Mouse (Mus musculus): ENCODE results near the gene Srsf11. TPM values are rescaled to one million over a fixed set of nuclear protein-coding genes. Genes with fewer than 3 reads are reported as not detected.

The Srsf11 gene
- total and polyA plus RNA-seq, 3 experiments: 205 to 725 (median 288) TPM

DNA sequence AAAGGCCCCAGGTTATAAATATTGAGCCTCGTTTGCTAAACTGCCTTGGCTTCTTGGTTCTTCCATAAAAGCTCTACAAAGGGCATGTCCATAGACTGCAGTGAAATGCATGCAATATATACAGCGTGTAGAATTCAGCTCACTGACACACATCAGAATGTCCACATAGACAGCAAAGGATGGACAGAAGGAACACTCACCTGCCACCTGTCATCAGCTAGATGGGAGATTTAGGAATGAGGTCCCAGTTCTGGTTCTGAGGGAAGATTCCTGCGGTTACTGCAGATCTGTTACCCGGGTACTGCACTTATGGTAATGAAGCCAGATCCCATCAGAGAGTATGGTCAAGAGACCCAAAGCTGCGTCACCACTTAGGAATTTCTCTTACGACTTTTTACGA lies 31.5 kb upstream of the Srsf11 start:
- Histone ChIP-seq H3K36me3 (replicated peaks in 1 of 2; ENCODE audit: control insufficient read depth in 1 of 2, insufficient read depth in 1 of 2, low read length in 1 of 2) (peaks cover 21 to 70% of the 10 kb centered on the region in 2 experiments), H3K27ac (ENCODE audit: insufficient read depth, low read depth) (no peak overlapping the region), H3K4me2 (ENCODE audit: insufficient read depth, low read depth, poor library complexity, severe bottlenecking) (no peak overlapping the region), H3K4me3 (replicated peaks in 1 of 3; ENCODE audit: low read depth in 2 of 3, low read length in 2 of 3, poor library complexity in 1 of 3) (no peak overlapping the region), H3K27me3 (replicated peaks) (no peaks in the 10 kb centered on the region), H3K79me2 (replicated peaks; ENCODE audit: control insufficient read depth, extremely low read depth, insufficient read depth, poor library complexity, severe bottlenecking) (no peaks in the 10 kb centered on the region), H3K9me3 (replicated peaks; ENCODE audit: low read length) (no peaks in the 10 kb centered on the region), H3K4me1 (ENCODE audit: control insufficient read depth in 1 of 2, insufficient read depth in 2 of 2) (peaks cover 0 to 3% of the 10 kb centered on the region in 2 experiments; a peak in 2 of 4 replicates), H3K9ac (ENCODE audit: insufficient read depth, low read depth) (no peak overlapping the region)
- dilution Hi-C loops (cut with MboI; ENCODE audit: extremely low pct_ligation_motif_present, extremely low pct_unique_long_range_greater_than_20kb, low sequenced_read_pairs) (no loop called here), in situ Hi-C loops (cut with MboI; ENCODE audit: low pct_ligation_motif_present, low pct_unique_long_range_greater_than_20kb, low sequenced_read_pairs) (no loop called here)
- TF ChIP-seq PAX5 (IDR thresholded peaks at IDR 0.05; ENCODE audit: low read length) (no peak), CTCF (conservative IDR thresholded peaks at IDR 0.05 in 1 of 2, IDR thresholded peaks at IDR 0.05 in 1 of 2; ENCODE audit: low read depth in 2 of 2, low read length in 2 of 2) (no peak), UBTF (IDR thresholded peaks at IDR 0.05; ENCODE audit: low read depth, low read length) (no peak), ETS1 (conservative IDR thresholded peaks at IDR 0.05; ENCODE audit: low read depth, low read length) (no peak), ZC3H11A (IDR thresholded peaks at IDR 0.05; ENCODE audit: low read depth, low read length) (no peak), RAD21 (IDR thresholded peaks at IDR 0.05; ENCODE audit: low read depth, low read length) (no peak), SMC3 (IDR thresholded peaks at IDR 0.05; ENCODE audit: low read depth, low read length) (no peak), CHD2 (IDR thresholded peaks at IDR 0.05; ENCODE audit: low read length) (no peak), JUN (IDR thresholded peaks at IDR 0.05; ENCODE audit: insufficient read depth, low read depth, low read length) (no peak), USF1 (IDR thresholded peaks at IDR 0.05; ENCODE audit: low read depth, low read length) (no peak), E2F4 (IDR thresholded peaks at IDR 0.05; ENCODE audit: insufficient replicate concordance, low read depth, low read length) (no peak), USF2 (conservative IDR thresholded peaks at IDR 0.05; ENCODE audit: low read depth, low read length) (no peak), ZMIZ1 (IDR thresholded peaks at IDR 0.05; ENCODE audit: low read depth, low read length) (no peak), KAT2A (IDR thresholded peaks at IDR 0.05; ENCODE audit: insufficient replicate concordance, low read length) (no peak), MXI1 (IDR thresholded peaks at IDR 0.05; ENCODE audit: low read depth, low read length) (no peak), MAZ (IDR thresholded peaks at IDR 0.05; ENCODE audit: low read depth, low read length) (no peak), MAFK (IDR thresholded peaks at IDR 0.05; ENCODE audit: insufficient replicate concordance, low read length) (no peak), ZNF384 (IDR thresholded peaks at IDR 0.05; ENCODE audit: low read depth, low read length) (no peak)
- no peak for DNase-seq (ENCODE audit: extremely low read depth)

DNA sequence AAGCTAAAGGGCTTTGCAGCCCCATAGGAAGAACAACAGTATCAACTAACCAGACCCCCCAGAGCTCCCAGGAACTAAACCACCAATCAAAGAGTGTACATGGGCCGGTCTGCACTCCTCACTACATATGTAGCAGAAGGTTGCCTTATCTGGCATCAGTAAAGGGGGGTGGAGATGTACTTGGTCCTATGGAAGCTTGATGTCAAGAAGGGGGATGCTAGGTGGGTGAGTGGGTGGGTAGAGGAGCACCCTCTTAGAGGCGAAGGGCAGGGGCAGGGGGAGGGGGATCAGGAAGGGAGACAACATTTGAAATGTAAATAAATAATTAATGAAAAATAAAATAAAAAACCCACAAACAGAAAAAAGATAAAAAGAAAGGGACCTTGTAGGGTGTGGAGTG lies 28.8 kb upstream of the Srsf11 start:
- H3K4me2 ChIP-seq (ENCODE audit: insufficient read depth, low read depth, poor library complexity, severe bottlenecking): no peak overlapping the region
- H3K9me3 ChIP-seq (replicated peaks; ENCODE audit: low read length): no peaks in the 10 kb centered on the region
- in situ Hi-C loops (cut with MboI; ENCODE audit: low pct_ligation_motif_present, low pct_unique_long_range_greater_than_20kb, low sequenced_read_pairs): no loop called here
- no peak overlapping the region for H3K4me3 ChIP-seq (replicated peaks in 1 of 3; ENCODE audit: low read depth in 2 of 3, low read length in 2 of 3, poor library complexity in 1 of 3)
- no peak for TF ChIP-seq ZKSCAN1 (IDR thresholded peaks at IDR 0.05; ENCODE audit: borderline replicate concordance, low read depth, low read length)
- no peak for TF ChIP-seq NELFE (IDR thresholded peaks at IDR 0.05; ENCODE audit: low read depth, low read length)
- TF ChIP-seq ZNF384 (IDR thresholded peaks at IDR 0.05; ENCODE audit: low read depth, low read length): no peak
- no peak for TF ChIP-seq MXI1 (IDR thresholded peaks at IDR 0.05; ENCODE audit: low read depth, low read length)
- no peak for TF ChIP-seq KAT2A (IDR thresholded peaks at IDR 0.05; ENCODE audit: insufficient replicate concordance, low read length)
- no peak for TF ChIP-seq IRF4 (IDR thresholded peaks at IDR 0.05; ENCODE audit: low read depth, low read length)
- TF ChIP-seq UBTF (IDR thresholded peaks at IDR 0.05; ENCODE audit: low read depth, low read length): no peak
- TF ChIP-seq E2F4 (IDR thresholded peaks at IDR 0.05; ENCODE audit: insufficient replicate concordance, low read depth, low read length): no peak
- TF ChIP-seq ETS1 (conservative IDR thresholded peaks at IDR 0.05; ENCODE audit: low read depth, low read length): no peak
- TF ChIP-seq BHLHE40 (IDR thresholded peaks at IDR 0.05; ENCODE audit: low read depth, low read length): no peak
- no peak for TF ChIP-seq POLR2A (IDR thresholded peaks at IDR 0.05; ENCODE audit: low read depth, low read length)
- TF ChIP-seq SIN3A (IDR thresholded peaks at IDR 0.05; ENCODE audit: low read length): no peak
- TF ChIP-seq NRF1 (IDR thresholded peaks at IDR 0.05; ENCODE audit: low read depth, low read length): no peak
- TF ChIP-seq MAFK (IDR thresholded peaks at IDR 0.05; ENCODE audit: insufficient replicate concordance, low read length): no peak
- DNase-seq (ENCODE audit: extremely low read depth): no peak
- no peaks in the 10 kb centered on the region for H3K27me3 ChIP-seq (replicated peaks)
- dilution Hi-C loops (cut with MboI; ENCODE audit: extremely low pct_ligation_motif_present, extremely low pct_unique_long_range_greater_than_20kb, low sequenced_read_pairs): no loop called here
- H3K27ac ChIP-seq (ENCODE audit: insufficient read depth, low read depth): no peak overlapping the region
- peaks cover 9 to 29% of the 10 kb centered on the region in 2 experiments for H3K4me1 ChIP-seq (ENCODE audit: control insufficient read depth in 1 of 2, insufficient read depth in 2 of 2)
- H3K9ac ChIP-seq (ENCODE audit: insufficient read depth, low read depth): no peak overlapping the region
- H3K36me3 ChIP-seq (replicated peaks in 1 of 2; ENCODE audit: control insufficient read depth in 1 of 2, insufficient read depth in 1 of 2, low read length in 1 of 2): peaks cover 25 to 70% of the 10 kb centered on the region in 2 experiments
- H3K79me2 ChIP-seq (replicated peaks; ENCODE audit: control insufficient read depth, extremely low read depth, insufficient read depth, poor library complexity, severe bottlenecking): no peaks in the 10 kb centered on the region

Measured in CH12.LX (cell line).